In genomic region chr9:63927340-63928049, GRCm38 (mm10) we compare ENCODE assay signal across 8 mouse cellular contexts.
DNase-seq lines count a peak whose midpoint lies in the region; ATAC-seq and TF ChIP-seq lines count a peak whose summit lies in the region.

No protein-coding gene starts in this region.

- peak overlapping the region; percentile 63 to 65 for H3K4me3 ChIP-seq in ES-E14 (ENCODE audit: insufficient read depth in 1 of 2, low read depth in 1 of 2, low read length in 2 of 2, poor library complexity in 1 of 2, severe bottlenecking in 1 of 2)
- H3K4me3 ChIP-seq in cerebellum, adult 2 months (replicated peaks; ENCODE audit: insufficient read depth, low read depth, low read length) = peak overlapping the region; percentile 37
- H3K4me3 ChIP-seq in hindbrain, embryonic 15.5 days = peak overlapping the region; percentile 19; the same call in 1 of the 2 replicates
- H3K4me3 ChIP-seq in liver, embryonic 14.5 days (ENCODE audit: insufficient read depth in 1 of 2, low read depth in 2 of 2, low read length in 2 of 2) = no peak overlapping the region
- no peak overlapping the region for H3K4me3 ChIP-seq in neural tube, embryonic 14.5 days (ENCODE audit: low read depth, low read length)

- no peak for ATAC-seq in hindbrain, embryonic 15.5 days (ENCODE audit: low FRiP score, low read depth)
- ATAC-seq in liver, embryonic 14.5 days (ENCODE audit: insufficient read depth) = no peak
- ATAC-seq in neural tube, embryonic 14.5 days (ENCODE audit: low read depth) = no peak

- H3K27me3 ChIP-seq in cerebellum, adult 2 months (ENCODE audit: control insufficient read depth, insufficient read depth, low read length) = no peaks in the 10 kb centered on the region
- H3K27me3 ChIP-seq in hindbrain, embryonic 15.5 days = no peaks in the 10 kb centered on the region
- H3K27me3 ChIP-seq in liver, embryonic 14.5 days (ENCODE audit: control insufficient read depth, insufficient read depth, low read length) = peaks cover 24% of the 10 kb centered on the region
- no peaks in the 10 kb centered on the region; the same call in 1 of the 2 replicates for H3K27me3 ChIP-seq in neural tube, embryonic 14.5 days (ENCODE audit: control insufficient read depth, insufficient read depth, low read length)

- DNase-seq in ES-E14 (ENCODE audit: low read depth, low spot score) = no peak
- peak; percentile 26 to 41 for DNase-seq in cerebellum, adult 2 months
- peak; percentile 25 to 44 for DNase-seq in gastrocnemius, adult 8-10 months (ENCODE audit: low spot score in 2 of 2)
- no peak for DNase-seq in liver, embryonic 14.5 days (ENCODE audit: low read depth in 3 of 3, low spot score in 3 of 3)
- no peak for DNase-seq in right cerebral cortex, postnatal 14 days
- no peak for DNase-seq in layer of hippocampus, adult 8-10 months (ENCODE audit: low spot score in 2 of 2)

- H3K4me1 ChIP-seq in ES-E14 (ENCODE audit: control insufficient read depth in 2 of 2, insufficient read depth in 2 of 2, low read length in 2 of 2, poor library complexity in 1 of 2) = peaks cover 2 to 16% of the 10 kb centered on the region in 2 experiments; a peak in 2 of 4 replicates
- H3K4me1 ChIP-seq in cerebellum, adult 2 months (ENCODE audit: control insufficient read depth, insufficient read depth, low read length) = peaks cover 11% of the 10 kb centered on the region
- H3K4me1 ChIP-seq in hindbrain, embryonic 15.5 days (replicated peaks) = peaks cover 9% of the 10 kb centered on the region
- no peaks in the 10 kb centered on the region for H3K4me1 ChIP-seq in liver, embryonic 14.5 days (replicated peaks; ENCODE audit: control insufficient read depth in 2 of 2, insufficient read depth in 2 of 2, low read length in 1 of 2)
- peaks cover 8% of the 10 kb centered on the region for H3K4me1 ChIP-seq in neural tube, embryonic 14.5 days (ENCODE audit: control insufficient read depth, insufficient read depth, low read length)

- no peak overlapping the region for H3K27ac ChIP-seq in ES-E14 (ENCODE audit: insufficient read depth, low read depth, low read length, poor library complexity, severe bottlenecking)
- H3K27ac ChIP-seq in cerebellum, adult 2 months (ENCODE audit: insufficient read depth, low read length) = no peak overlapping the region
- no peak overlapping the region for H3K27ac ChIP-seq in hindbrain, embryonic 15.5 days (replicated peaks)
- H3K27ac ChIP-seq in liver, embryonic 14.5 days = no peak overlapping the region
- no peak overlapping the region for H3K27ac ChIP-seq in neural tube, embryonic 14.5 days (ENCODE audit: low read depth, low read length)

- H3K36me3 ChIP-seq in ES-E14 (ENCODE audit: control insufficient read depth, insufficient read depth, low read length, poor library complexity, severe bottlenecking) = no peaks in the 10 kb centered on the region
- no peaks in the 10 kb centered on the region for H3K36me3 ChIP-seq in hindbrain, embryonic 15.5 days
- H3K36me3 ChIP-seq in liver, embryonic 14.5 days (replicated peaks; ENCODE audit: control insufficient read depth, insufficient read depth, low read depth) = no peaks in the 10 kb centered on the region
- no peaks in the 10 kb centered on the region for H3K36me3 ChIP-seq in neural tube, embryonic 14.5 days (ENCODE audit: control insufficient read depth, insufficient read depth, low read length)

- H3K9ac ChIP-seq in ES-E14 (ENCODE audit: insufficient read depth, low read depth, low read length, poor library complexity, severe bottlenecking) = peak overlapping the region; percentile 61
- peak overlapping the region; percentile 7; the same call in 1 of the 2 replicates for H3K9ac ChIP-seq in hindbrain, embryonic 15.5 days
- no peak overlapping the region for H3K9ac ChIP-seq in liver, embryonic 14.5 days (replicated peaks)
- no peak overlapping the region for H3K9ac ChIP-seq in neural tube, embryonic 14.5 days (replicated peaks; ENCODE audit: low read depth, low read length)

- no peak for TF ChIP-seq EP300 in liver, embryonic 14.5 days (IDR thresholded peaks at IDR 0.05; ENCODE audit: low read depth)

- in situ Hi-C loops in ES-E14 (cut with MboI; ENCODE audit: low sequenced_read_pairs in 2 of 2, unreplicated experiment in 2 of 2) = no loop called here

- H3K4me2 ChIP-seq in hindbrain, embryonic 15.5 days = peak overlapping the region; percentile 50
- H3K4me2 ChIP-seq in liver, embryonic 14.5 days (ENCODE audit: low read depth) = peak overlapping the region; percentile 18; the same call in 1 of the 2 replicates
- H3K4me2 ChIP-seq in neural tube, embryonic 14.5 days (ENCODE audit: low read depth, low read length) = peak overlapping the region; percentile 40

- TF ChIP-seq CTCF in cerebellum, adult 2 months (IDR thresholded peaks at IDR 0.05; ENCODE audit: borderline replicate concordance, insufficient read depth, low read depth, low read length) = no peak
- TF ChIP-seq CTCF in liver, embryonic 14.5 days (IDR thresholded peaks at IDR 0.05; ENCODE audit: low read depth) = no peak

- H3K9me3 ChIP-seq in ES-E14 (ENCODE audit: control insufficient read depth, insufficient read depth, low read depth, low read length) = no peaks in the 10 kb centered on the region
- no peaks in the 10 kb centered on the region for H3K9me3 ChIP-seq in hindbrain, embryonic 15.5 days
- no peaks in the 10 kb centered on the region for H3K9me3 ChIP-seq in liver, embryonic 14.5 days (ENCODE audit: control insufficient read depth, low read length)
- no peaks in the 10 kb centered on the region for H3K9me3 ChIP-seq in neural tube, embryonic 14.5 days (ENCODE audit: control insufficient read depth, low read length)

- no peak for TF ChIP-seq POLR2A in cerebellum, adult 2 months (IDR thresholded peaks at IDR 0.05; ENCODE audit: borderline replicate concordance, insufficient read depth, low read length)

- 4% methylated on average over 34 of the region's 34 CpGs for WGBS in cerebellum, adult 2 months
- 6% methylated on average over 34 of the region's 34 CpGs for WGBS in hindbrain, embryonic 15.5 days
- 11% methylated on average over 34 of the region's 34 CpGs for WGBS in liver, embryonic 14.5 days (ENCODE audit: insufficient replicate concordance)
- WGBS in neural tube, embryonic 14.5 days = 4% methylated on average over 34 of the region's 34 CpGs

TF ChIP-seq in ES-E14, 5 proteins besides CTCF, POLR2A, EP300 and RAD21:
- no peak for TF ChIP-seq ZNF384 (IDR thresholded peaks at IDR 0.05; ENCODE audit: low read depth, low read length)
- TF ChIP-seq ZC3H11A (IDR thresholded peaks at IDR 0.05; ENCODE audit: borderline replicate concordance, low read depth, low read length) = no peak
- TF ChIP-seq CHD2 (IDR thresholded peaks at IDR 0.05; ENCODE audit: low read depth, low read length) = no peak
- no peak for TF ChIP-seq MAFK (IDR thresholded peaks at IDR 0.05; ENCODE audit: insufficient read depth, low read depth, low read length)
- no peak for TF ChIP-seq HCFC1 (IDR thresholded peaks at IDR 0.05; ENCODE audit: borderline replicate concordance, insufficient read depth, low read length)

Comparison
In these comparisons a context has a peak if more than half of its experiments do, and no peak if none do; other contexts are left out.
1. DNase-seq: peak in cerebellum, adult 2 months (2 of 2) and gastrocnemius, adult 8-10 months (2 of 2); none in ES-E14 (single experiment), liver, embryonic 14.5 days (0 of 3), right cerebral cortex, postnatal 14 days (single experiment) and layer of hippocampus, adult 8-10 months (0 of 2).
2. H3K4me3 ChIP-seq: peak in ES-E14 (2 of 2), cerebellum, adult 2 months (single experiment) and hindbrain, embryonic 15.5 days (single experiment); none in liver, embryonic 14.5 days (0 of 2) and neural tube, embryonic 14.5 days (single experiment).
3. H3K9ac ChIP-seq: peak in ES-E14 (single experiment) and hindbrain, embryonic 15.5 days (single experiment); none in liver, embryonic 14.5 days (single experiment) and neural tube, embryonic 14.5 days (single experiment).
4. Peak in every context shown above with its lines, with median percentiles within 50 percentile points of each other: H3K4me2 ChIP-seq.